Mouse (Mus musculus): ENCODE data around the gene Cstf1.

DNA sequence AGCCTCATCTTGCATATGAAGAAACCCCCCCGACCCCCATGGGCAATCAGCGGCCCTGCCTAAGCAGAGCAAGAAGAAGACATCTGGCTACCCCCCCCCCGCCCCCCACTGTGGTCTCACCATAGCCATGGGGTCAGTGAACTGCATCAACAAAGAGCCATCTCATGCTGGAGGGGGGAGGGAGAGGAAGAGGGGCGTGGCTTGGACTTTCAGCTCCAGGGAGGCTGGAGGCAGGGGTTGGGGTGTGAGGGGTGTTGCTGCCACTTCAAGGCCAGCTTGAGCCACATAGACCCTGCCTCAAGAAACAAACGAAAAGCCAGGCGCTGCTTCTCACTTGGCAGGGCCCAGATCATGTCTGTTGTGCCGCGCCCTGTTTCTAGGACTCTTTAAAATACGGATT lies 25.5 kb downstream of the Cstf1 start:
- TF ChIP-seq POLR2A (IDR thresholded peaks at IDR 0.05; ENCODE audit: borderline replicate concordance, extremely low read depth, insufficient read depth, insufficient read length, poor library complexity, severe bottlenecking) (no peak), CTCF (IDR thresholded peaks at IDR 0.05; ENCODE audit: borderline replicate concordance, extremely low read depth, insufficient read depth, insufficient read length) (no peak)

All from brain, embryonic 14.5 days (tissue).